Mouse (Mus musculus) c-Kit-positive CD71-negative TER-119-negative erythroid progenitor cells, embryonic 14.5 days (primary cell): ENCODE data around the gene Gm47995.
"Not testable (repeated sequence)": the region's sequence is repeated elsewhere in the genome, so short reads cannot be mapped to it uniquely, and the experiment has no call there.

ENCODE experiments used
- DNase-seq: peaks from one replicate; pipeline ENCODE4 v3.0.0-alpha.2; 2013; ENCODE audit warnings: low read depth

The Gm47995 gene

DNA sequence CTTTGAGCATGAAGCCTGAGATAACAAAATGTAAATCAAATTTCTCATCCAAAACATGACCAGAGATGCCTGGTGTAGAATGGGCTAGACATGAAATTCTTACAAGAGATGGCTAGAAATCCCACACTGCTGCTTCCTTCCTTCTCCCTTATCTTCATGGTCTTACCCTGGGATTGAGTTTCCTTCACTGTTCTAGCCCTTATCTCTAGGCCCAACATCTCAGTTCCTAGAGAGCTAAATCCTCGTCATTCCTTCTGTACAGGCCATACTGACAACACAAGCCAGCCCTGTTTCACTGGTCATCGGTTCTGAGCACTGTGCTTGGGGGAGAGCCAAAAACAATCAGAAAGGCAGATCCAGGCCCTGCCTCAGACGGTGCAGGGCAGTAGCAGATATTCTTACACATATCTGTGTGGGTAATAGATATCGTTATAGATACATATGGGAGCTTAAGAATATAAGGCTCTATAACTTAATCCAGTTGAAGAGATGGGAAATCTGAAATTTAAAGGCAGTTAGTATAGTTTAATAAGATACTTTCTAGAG lies 11.3 kb upstream of the Gm47995 start:
- not testable (repeated sequence) for DNase-seq

GRCm38 (mm10) chr1:151188469-151188868 lies 9.8 kb upstream of the Gm47995 start:
- DNase-seq: no peak

DNA sequence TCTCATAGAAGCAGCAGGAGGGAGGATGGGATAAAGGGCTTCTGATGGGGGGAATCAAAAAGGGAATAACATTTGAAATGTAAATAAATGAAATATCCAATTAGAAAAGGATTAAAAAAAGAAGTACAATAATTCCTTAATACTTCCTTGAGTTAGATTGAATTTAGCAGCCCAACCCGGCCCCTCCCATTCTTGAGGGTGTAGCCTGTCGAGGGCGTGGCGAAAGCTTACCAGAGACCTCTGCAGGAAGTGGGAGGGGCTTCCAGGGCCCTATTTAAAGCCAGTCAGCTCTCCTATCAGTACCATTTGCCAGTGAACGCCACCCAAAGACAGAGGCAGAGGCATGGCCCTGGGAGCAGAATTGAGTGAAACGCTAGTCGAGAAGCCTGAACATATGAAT lies 6.2 kb upstream of the Gm47995 start, which contains the start of gene Gm8947:
TSS of gene Gm8947 (plus strand) at position 302 of the 400 bp plus-strand sequence.
- DNase-seq: not testable (repeated sequence)

DNA sequence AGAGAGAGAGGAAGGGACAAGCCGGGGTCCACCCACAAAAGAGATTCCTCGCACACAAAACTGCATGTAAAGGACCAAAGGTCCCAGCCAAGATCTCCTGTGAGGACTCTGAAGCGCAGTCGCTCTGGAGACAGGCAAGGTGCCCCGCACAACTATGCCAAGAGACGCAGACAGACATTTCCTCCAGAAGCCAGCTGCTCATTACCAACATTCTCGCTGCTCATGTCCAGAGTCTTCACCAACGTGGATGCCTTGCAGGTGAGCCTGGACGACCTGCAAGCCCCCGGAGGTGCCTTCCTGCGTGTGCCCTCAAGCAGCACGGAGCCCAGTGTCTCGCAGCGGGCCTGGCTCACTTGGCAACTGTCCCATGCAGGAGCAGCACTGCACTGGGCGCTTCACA lies 5.5 kb upstream of the Gm47995 start:
- not testable (repeated sequence) for DNase-seq

DNA sequence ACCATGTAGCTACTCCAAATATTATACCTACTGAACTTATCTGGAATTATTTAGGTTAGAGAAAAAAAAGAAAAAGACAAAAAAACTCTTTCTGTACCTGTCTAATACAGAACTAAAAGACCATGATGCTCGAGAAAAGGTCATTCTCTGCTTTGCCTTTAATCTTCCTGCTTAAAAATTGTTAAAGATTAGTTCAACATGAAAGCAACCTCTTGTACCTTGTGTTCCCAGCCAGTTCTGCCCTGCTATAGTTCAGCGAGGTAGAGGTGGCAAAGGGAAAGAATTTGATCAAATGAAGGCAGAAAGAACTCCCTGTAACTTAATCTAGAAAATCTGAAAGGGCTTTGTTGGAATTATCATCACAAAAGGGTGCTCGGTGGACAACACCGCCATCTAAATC lies 2.3 kb upstream of the Gm47995 start:
- not testable (repeated sequence) for DNase-seq

DNA sequence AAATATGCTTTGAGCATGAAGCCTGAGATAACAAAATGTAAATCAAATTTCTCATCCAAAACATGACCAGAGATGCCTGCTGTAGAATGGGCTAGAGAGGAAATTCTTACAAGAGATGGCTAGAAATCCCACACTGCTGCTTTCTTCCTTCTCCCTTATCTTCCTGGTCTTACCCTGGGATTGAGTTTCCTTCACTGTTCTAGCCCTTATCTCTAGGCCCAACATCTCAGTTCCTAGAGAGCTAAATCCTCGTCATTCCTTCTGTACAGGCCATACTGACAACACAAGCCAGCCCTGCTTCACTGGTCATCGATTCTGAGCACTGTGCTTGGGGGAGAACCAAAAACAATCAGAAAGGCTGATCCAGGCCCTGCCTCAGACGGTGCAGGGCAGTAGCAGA lies 1.6 kb upstream of the Gm47995 start:
- not testable (repeated sequence) for DNase-seq

GRCm38 (mm10) chr1:151200620-151201019 lies 2.4 kb downstream of the Gm47995 start:
- not testable (repeated sequence) for DNase-seq

GRCm38 (mm10) chr1:151202771-151203170 lies 4.5 kb downstream of the Gm47995 start:
- not testable (repeated sequence) for DNase-seq

DNA sequence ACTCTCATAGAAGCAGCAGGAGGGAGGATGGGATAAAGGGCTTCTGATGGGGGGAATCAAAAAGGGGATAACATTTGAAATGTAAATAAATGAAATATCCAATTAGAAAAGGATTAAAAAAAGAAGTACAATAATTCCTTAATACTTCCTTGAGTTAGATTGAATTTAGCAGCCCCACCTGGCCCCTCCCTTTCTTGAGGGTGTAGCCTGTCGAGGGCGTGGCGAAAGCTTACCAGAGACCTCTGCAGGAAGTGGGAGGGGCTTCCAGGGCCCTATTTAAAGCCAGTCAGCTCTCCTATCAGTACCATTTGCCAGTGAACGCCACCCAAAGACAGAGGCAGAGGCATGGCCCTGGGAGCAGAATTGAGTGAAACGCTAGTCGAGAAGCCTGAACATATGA lies 5.6 kb downstream of the Gm47995 start, which contains the start of gene 3110040M04Rik:
TSS of gene 3110040M04Rik (plus strand) at position 304 of the 400 bp plus-strand sequence.
- not testable (repeated sequence) for DNase-seq

DNA sequence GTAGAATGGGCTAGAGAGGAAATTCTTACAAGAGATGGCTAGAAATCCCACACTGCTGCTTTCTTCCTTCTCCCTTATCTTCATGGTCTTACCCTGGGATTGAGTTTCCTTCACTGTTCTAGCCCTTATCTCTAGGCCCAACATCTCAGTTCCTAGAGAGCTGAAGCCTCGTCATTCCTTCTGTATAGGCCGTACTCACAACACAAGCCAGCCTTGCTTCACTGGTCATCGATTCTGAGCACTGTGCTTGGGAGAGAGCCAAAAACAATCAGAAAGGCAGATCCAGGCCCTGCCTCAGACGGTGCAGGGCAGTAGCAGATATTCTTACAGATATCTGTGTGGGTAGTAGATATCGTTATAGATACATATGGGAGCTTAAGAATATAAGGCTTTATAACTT lies 10.2 kb downstream of the Gm47995 start:
- not testable (repeated sequence) for DNase-seq

- DNase-seq: not testable (repeated sequence)
Measured at GRCm38 (mm10) chr1:151208944-151209343, 10.7 kb downstream of the Gm47995 start.

GRCm38 (mm10) chr1:151209824-151210355 lies 11.6 kb downstream of the Gm47995 start, which contains the start of gene Gm47996:
Gene Gm47996, plus strand, starts transcription at chr1:151210131.
- DNase-seq: not testable (repeated sequence)

GRCm38 (mm10) chr1:151211666-151212065 lies 13.4 kb downstream of the Gm47995 start:
- DNase-seq: not testable (repeated sequence)

DNA sequence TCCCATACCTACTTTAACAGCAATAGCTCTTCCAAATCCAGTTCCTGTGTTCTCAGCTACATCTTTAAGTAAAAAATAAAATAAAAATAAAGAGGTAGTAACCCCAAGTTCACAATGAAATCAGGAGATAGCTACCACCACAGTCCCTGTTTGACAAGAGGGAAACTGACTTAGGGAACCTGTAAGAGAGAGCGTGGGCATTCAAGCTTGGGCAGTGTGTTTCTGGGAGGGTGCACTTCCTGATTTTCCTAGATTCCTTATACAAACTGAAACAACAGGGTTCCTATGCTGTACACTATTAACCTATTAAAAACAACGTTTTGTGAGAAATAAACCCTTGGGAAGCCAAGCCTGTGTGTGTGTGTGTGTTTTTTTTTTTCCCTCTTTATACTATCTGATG lies 16.6 kb downstream of the Gm47995 start:
- no peak for DNase-seq

- no peak for DNase-seq
Measured at GRCm38 (mm10) chr1:151215985-151216384, 17.7 kb downstream of the Gm47995 start.

GRCm38 (mm10) chr1:151216417-151216816 lies 18.2 kb downstream of the Gm47995 start:
- no peak for DNase-seq

DNA sequence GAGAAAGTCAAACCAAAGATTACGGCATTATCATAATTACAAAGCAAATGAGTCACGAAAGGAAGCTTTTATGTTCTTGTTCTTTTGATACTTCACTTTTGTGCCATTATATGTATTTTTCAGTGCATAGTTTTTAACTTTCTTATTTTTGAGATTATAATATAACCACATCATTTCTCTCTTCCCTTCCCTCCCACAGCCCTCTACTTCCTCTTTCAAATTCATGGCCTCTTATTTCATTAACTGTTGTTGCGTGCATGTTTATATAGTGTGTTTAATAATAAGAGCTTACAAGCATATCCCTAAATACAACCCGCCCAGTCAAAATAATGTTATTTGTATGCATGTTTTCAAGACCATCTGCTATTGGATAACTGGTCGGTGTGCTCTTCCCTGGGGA lies 20.8 kb downstream of the Gm47995 start:
- DNase-seq: no peak

DNA sequence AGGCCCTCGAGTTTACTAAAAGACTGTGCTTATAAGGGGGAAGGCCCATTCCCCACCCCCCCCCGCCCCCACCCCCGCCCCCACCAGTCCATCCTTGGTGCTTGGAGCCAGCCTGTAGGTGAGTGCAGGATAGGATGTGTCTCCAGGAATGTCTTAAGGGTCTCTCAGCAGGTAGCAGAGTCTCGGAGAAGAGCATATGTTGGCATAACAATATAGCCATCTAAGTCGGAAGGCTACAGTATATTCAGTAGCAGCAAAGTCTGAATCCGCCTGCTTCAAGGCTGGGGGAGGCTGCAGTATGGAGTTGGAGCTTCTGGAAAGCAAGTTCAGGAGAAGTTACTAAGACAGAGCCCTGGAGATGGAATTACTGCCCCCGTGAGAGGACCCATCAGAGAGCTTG lies 21.9 kb downstream of the Gm47995 start:
- DNase-seq: no peak

GRCm38 (mm10) chr1:151222561-151223267 lies 24.5 kb downstream of the Gm47995 start:
- DNase-seq: no peak

GRCm38 (mm10) chr1:151223377-151223776 lies 25.1 kb downstream of the Gm47995 start:
- DNase-seq: no peak

GRCm38 (mm10) chr1:151224536-151224935 lies 26.3 kb downstream of the Gm47995 start:
- DNase-seq: no peak

- DNase-seq: no peak
Measured at GRCm38 (mm10) chr1:151227506-151227905, 29.3 kb downstream of the Gm47995 start.

DNA sequence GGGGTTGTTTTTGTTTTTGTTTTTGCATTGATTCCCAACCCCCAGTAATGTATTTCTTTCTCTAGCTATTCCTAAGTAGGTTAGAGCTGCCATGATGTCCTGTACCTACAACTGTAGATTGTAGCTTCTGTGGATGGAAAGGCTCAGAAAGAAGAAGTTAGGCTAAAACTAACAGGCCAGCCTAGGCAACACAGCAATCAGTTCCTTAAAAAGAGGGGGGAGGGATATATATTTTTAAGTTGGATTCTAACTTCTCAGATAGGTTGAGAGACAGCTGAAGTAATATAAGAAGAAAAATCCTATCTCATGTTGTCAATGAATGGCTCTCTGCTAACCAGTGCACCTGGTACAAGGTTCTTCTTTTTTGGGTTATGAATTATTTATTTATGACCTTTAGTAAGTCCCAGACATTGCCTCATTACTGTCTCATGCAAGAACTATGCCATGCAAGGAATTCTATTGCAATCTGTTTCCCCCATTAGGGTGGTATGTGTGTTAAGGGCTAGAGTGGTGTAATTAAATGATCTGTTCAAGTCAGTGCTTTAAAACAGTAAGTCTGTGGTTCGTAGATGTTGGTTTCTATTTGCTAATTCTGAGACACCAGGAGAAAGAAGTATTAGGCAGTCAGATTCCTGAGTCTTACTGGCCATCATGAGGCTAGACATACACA lies 30.2 kb downstream of the Gm47995 start:
- no peak for DNase-seq
